Mouse (Mus musculus): ENCODE measurements around the gene Olfr201. TPM values are rescaled to one million over a fixed set of nuclear protein-coding genes. Genes with fewer than 3 reads are reported as not detected.
"Not testable (repeated sequence)": the region's sequence is repeated elsewhere in the genome, so short reads cannot be mapped to it uniquely, and the experiment has no call there.

The Olfr201 gene
- polyA plus RNA-seq (2014; fragmentation: Nextera tagmentation; extraction: Ambion mirVana), result not detected in 2 replicates

DNA sequence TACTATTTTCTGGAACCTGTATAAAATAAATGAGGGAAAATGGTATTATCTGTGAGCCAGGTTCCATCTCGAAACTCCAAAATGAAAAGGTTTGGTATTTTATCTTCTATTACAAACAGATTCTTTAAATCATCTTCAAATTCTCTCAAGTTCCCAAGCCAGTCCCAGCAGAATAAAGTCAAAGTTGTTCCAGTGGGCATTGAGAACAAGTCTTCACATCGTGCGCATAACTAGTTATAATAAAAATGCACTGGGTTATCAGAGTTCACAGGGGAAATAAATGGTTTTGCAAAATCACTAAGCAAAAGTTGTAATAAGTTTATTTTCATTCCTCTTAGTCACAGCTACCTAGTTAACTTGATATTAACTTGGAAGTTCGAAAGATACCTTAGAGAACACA lies at the start of gene Olfr201:
Olfr201 (minus strand) TSS at position 101 of the 400 bp plus-strand sequence.
- H3K27ac ChIP-seq (ENCODE audit: low read depth, low read length); H3K27me3 ChIP-seq (replicated peaks; ENCODE audit: control insufficient read depth, insufficient read depth, low read length); H3K9ac ChIP-seq (ENCODE audit: low read depth, low read length); DNase-seq (ENCODE audit: low spot score); H3K9me3 ChIP-seq (ENCODE audit: control insufficient read depth, low read length); ATAC-seq (replicated peaks; ENCODE audit: low FRiP score); H3K36me3 ChIP-seq (ENCODE audit: control insufficient read depth, insufficient read depth, low read length); H3K4me1 ChIP-seq (replicated peaks; ENCODE audit: control insufficient read depth, insufficient read depth, low read length); H3K4me2 ChIP-seq; H3K4me3 ChIP-seq (ENCODE audit: low read depth, low read length): not testable (repeated sequence)
- WGBS, result 79% methylated on average over 4 of the region's 4 CpGs

DNA sequence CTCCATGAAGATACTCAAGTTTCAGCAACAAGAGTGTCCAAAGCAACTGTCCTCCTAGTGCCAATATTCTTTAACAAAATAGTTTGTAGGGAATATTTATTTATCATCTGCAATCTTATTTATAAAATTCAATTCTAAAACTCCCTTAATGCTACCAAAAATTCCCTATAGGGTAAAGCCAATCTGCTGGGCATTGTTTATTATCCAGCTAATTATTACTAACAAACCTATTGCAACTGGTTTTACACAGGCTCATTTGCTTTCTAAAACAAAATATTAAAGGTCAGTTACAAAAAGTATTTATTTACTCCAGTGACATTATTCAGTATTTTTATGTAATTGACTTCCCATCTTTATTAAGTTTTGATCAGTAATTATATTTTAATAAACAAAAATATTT lies 45.7 kb upstream of the Olfr201 start, which contains the start of gene Olfr204:
Olfr204 (minus strand) TSS at position 101 of the 400 bp plus-strand sequence.
- Histone ChIP-seq H3K27me3 (replicated peaks; ENCODE audit: control insufficient read depth, insufficient read depth, low read length) (no peaks in the 10 kb centered on the region), H3K9ac (ENCODE audit: low read depth, low read length) (no peak within 1 kb of the TSS), H3K4me3 (ENCODE audit: low read depth, low read length) (no peak within 1 kb of the TSS), H3K36me3 (ENCODE audit: control insufficient read depth, insufficient read depth, low read length) (no peaks in the 10 kb centered on the region), H3K4me1 (replicated peaks; ENCODE audit: control insufficient read depth, insufficient read depth, low read length) (no peaks in the 10 kb centered on the region), H3K9me3 (ENCODE audit: control insufficient read depth, low read length) (no peaks in the 10 kb centered on the region), H3K4me2 (no peak within 1 kb of the TSS), H3K27ac (ENCODE audit: low read depth, low read length) (no peak within 1 kb of the TSS)
- no peak for ATAC-seq (replicated peaks; ENCODE audit: low FRiP score)
- DNase-seq (ENCODE audit: low spot score), result no peak

- Histone ChIP-seq H3K27ac (ENCODE audit: low read depth, low read length) (no peak within 1 kb of the TSS), H3K27me3 (replicated peaks; ENCODE audit: control insufficient read depth, insufficient read depth, low read length) (no peaks in the 10 kb centered on the region), H3K9me3 (ENCODE audit: control insufficient read depth, low read length) (no peaks in the 10 kb centered on the region), H3K9ac (ENCODE audit: low read depth, low read length) (no peak within 1 kb of the TSS), H3K36me3 (ENCODE audit: control insufficient read depth, insufficient read depth, low read length) (no peaks in the 10 kb centered on the region), H3K4me3 (ENCODE audit: low read depth, low read length) (no peak within 1 kb of the TSS), H3K4me1 (replicated peaks; ENCODE audit: control insufficient read depth, insufficient read depth, low read length) (no peaks in the 10 kb centered on the region), H3K4me2 (no peak within 1 kb of the TSS)
- no peak for DNase-seq (ENCODE audit: low spot score)
- ATAC-seq (replicated peaks; ENCODE audit: low FRiP score), result no peak
- 81% methylated on average over 2 of the region's 2 CpGs for WGBS
These were observed 26.1 kb upstream of the Olfr201 start, which contains the start of gene Olfr203 for GRCm38 (mm10) chr16:59298581-59298980. Gene Olfr203, plus strand, starts transcription at chr16:59298881.

GRCm38 (mm10) chr16:59287576-59287975 lies 15.1 kb upstream of the Olfr201 start:
- 54% methylated on average over 9 of the region's 9 CpGs for WGBS

GRCm38 (mm10) chr16:59286693-59287092 lies 14.3 kb upstream of the Olfr201 start, which contains the start of gene Olfr202:
Gene Olfr202, minus strand, starts transcription at chr16:59286793.
- H3K4me2 ChIP-seq, result no peak within 1 kb of the TSS
- DNase-seq (ENCODE audit: low spot score), result no peak
- H3K4me1 ChIP-seq (replicated peaks; ENCODE audit: control insufficient read depth, insufficient read depth, low read length), result no peaks in the 10 kb centered on the region
- H3K4me3 ChIP-seq (ENCODE audit: low read depth, low read length), result no peak within 1 kb of the TSS
- no peaks in the 10 kb centered on the region for H3K27me3 ChIP-seq (replicated peaks; ENCODE audit: control insufficient read depth, insufficient read depth, low read length)
- ATAC-seq (replicated peaks; ENCODE audit: low FRiP score), result no peak
- no peak within 1 kb of the TSS for H3K27ac ChIP-seq (ENCODE audit: low read depth, low read length)
- no peak within 1 kb of the TSS for H3K9ac ChIP-seq (ENCODE audit: low read depth, low read length)
- 87% methylated on average over 1 of the region's 1 CpGs for WGBS
- H3K36me3 ChIP-seq (ENCODE audit: control insufficient read depth, insufficient read depth, low read length), result no peaks in the 10 kb centered on the region
- H3K9me3 ChIP-seq (ENCODE audit: control insufficient read depth, low read length), result no peaks in the 10 kb centered on the region

More at GRCm38 (mm10) chr16:59287576-59287975, 15.1 kb upstream of the Olfr201 start:
- not testable (repeated sequence) for H3K9ac ChIP-seq (ENCODE audit: low read depth, low read length); H3K4me1 ChIP-seq (replicated peaks; ENCODE audit: control insufficient read depth, insufficient read depth, low read length); H3K27me3 ChIP-seq (replicated peaks; ENCODE audit: control insufficient read depth, insufficient read depth, low read length); H3K9me3 ChIP-seq (ENCODE audit: control insufficient read depth, low read length); H3K36me3 ChIP-seq (ENCODE audit: control insufficient read depth, insufficient read depth, low read length); ATAC-seq (replicated peaks; ENCODE audit: low FRiP score); H3K27ac ChIP-seq (ENCODE audit: low read depth, low read length); H3K4me2 ChIP-seq; DNase-seq (ENCODE audit: low spot score); H3K4me3 ChIP-seq (ENCODE audit: low read depth, low read length)

DNA sequence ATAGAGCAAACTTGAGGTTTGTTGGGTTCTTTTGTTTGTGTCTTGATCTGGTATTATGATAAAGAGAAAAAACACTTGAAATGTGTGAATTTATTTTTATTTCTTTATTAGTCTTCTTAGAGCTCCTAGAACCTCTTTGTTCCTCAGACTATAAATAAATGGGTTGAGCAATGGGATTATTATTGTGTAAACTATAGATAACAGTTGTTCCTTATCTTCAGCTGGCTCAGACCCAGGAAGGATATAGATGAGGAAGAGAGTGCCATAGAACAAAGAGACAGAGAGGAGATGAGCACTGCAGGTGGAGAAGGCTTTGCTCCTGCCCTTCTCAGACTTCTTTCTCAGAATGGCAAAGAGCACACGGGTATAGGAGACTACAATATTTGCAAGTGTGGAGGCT lies 11.0 kb upstream of the Olfr201 start:
- 57% methylated on average over 1 of the region's 1 CpGs for WGBS
- Histone ChIP-seq H3K9me3 (ENCODE audit: control insufficient read depth, low read length) (no peaks in the 10 kb centered on the region), H3K9ac (ENCODE audit: low read depth, low read length) (no peak overlapping the region), H3K4me1 (replicated peaks; ENCODE audit: control insufficient read depth, insufficient read depth, low read length) (no peaks in the 10 kb centered on the region), H3K27me3 (replicated peaks; ENCODE audit: control insufficient read depth, insufficient read depth, low read length) (no peaks in the 10 kb centered on the region), H3K4me2 (no peak overlapping the region), H3K27ac (ENCODE audit: low read depth, low read length) (no peak overlapping the region), H3K4me3 (ENCODE audit: low read depth, low read length) (no peak overlapping the region), H3K36me3 (ENCODE audit: control insufficient read depth, insufficient read depth, low read length) (no peaks in the 10 kb centered on the region)
- DNase-seq (ENCODE audit: low spot score) (no peak), ATAC-seq (replicated peaks; ENCODE audit: low FRiP score) (no peak)

DNA sequence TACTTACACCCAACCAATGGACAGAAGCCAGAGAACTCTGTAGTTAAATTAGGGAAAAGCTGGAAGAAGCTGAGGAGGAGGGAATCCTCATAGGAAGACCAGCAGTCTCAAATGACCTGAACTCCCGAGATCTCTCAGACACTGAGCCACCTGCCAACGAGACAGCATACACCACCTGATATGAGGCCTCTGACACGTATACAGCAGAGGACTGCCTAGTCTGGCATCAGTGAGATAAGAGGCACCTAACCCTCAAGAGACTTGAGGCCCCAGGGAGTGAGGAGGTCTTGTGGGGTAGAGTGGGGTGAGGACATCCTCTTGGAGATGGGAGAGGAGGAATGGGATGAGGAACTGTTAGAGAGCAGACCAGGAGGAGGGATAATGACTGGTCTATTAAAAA lies 8.1 kb upstream of the Olfr201 start:
- no peaks in the 10 kb centered on the region for H3K27me3 ChIP-seq (replicated peaks; ENCODE audit: control insufficient read depth, insufficient read depth, low read length)
- DNase-seq (ENCODE audit: low spot score) (no peak), ATAC-seq (replicated peaks; ENCODE audit: low FRiP score) (peak; percentile 88)
- H3K36me3 ChIP-seq (ENCODE audit: control insufficient read depth, insufficient read depth, low read length), result no peaks in the 10 kb centered on the region
- no peak overlapping the region for H3K9ac ChIP-seq (ENCODE audit: low read depth, low read length)
- H3K27ac ChIP-seq (ENCODE audit: low read depth, low read length), result no peak overlapping the region
- H3K9me3 ChIP-seq (ENCODE audit: control insufficient read depth, low read length), result no peaks in the 10 kb centered on the region
- no peak overlapping the region for H3K4me3 ChIP-seq (ENCODE audit: low read depth, low read length)
- 56% methylated on average over 3 of the region's 3 CpGs for WGBS
- no peaks in the 10 kb centered on the region for H3K4me1 ChIP-seq (replicated peaks; ENCODE audit: control insufficient read depth, insufficient read depth, low read length)
- no peak overlapping the region for H3K4me2 ChIP-seq

DNA sequence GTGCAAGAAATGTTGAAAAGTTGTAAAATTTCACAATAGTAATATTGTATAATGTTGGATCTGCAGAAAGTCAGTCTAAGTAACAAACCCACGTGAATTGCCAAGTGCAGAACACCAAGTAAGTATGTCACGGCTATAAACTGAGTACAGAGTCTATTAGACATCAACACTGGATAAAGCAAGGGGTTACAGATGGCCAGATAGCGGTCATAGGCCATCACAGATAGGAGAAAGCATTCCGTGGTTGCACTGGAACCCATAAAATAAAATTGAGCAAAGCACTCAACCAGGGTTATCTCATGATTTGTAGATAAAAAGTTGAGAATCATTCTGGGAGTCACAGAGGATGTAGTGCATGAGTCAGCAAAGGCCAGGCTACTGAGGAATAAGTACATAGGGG lies 3.3 kb downstream of the Olfr201 start:
- H3K4me1 ChIP-seq (replicated peaks; ENCODE audit: control insufficient read depth, insufficient read depth, low read length); H3K9me3 ChIP-seq (ENCODE audit: control insufficient read depth, low read length); ATAC-seq (replicated peaks; ENCODE audit: low FRiP score); DNase-seq (ENCODE audit: low spot score); H3K4me3 ChIP-seq (ENCODE audit: low read depth, low read length); H3K4me2 ChIP-seq; H3K27ac ChIP-seq (ENCODE audit: low read depth, low read length); H3K9ac ChIP-seq (ENCODE audit: low read depth, low read length); H3K27me3 ChIP-seq (replicated peaks; ENCODE audit: control insufficient read depth, insufficient read depth, low read length); H3K36me3 ChIP-seq (ENCODE audit: control insufficient read depth, insufficient read depth, low read length): not testable (repeated sequence)
- WGBS, result 70% methylated on average over 4 of the region's 4 CpGs

GRCm38 (mm10) chr16:59249684-59250083 lies 22.7 kb downstream of the Olfr201 start:
- Histone ChIP-seq H3K4me2 (no peak overlapping the region), H3K27ac (ENCODE audit: low read depth, low read length) (no peak overlapping the region), H3K36me3 (ENCODE audit: control insufficient read depth, insufficient read depth, low read length) (no peaks in the 10 kb centered on the region), H3K4me1 (replicated peaks; ENCODE audit: control insufficient read depth, insufficient read depth, low read length) (no peaks in the 10 kb centered on the region), H3K9me3 (ENCODE audit: control insufficient read depth, low read length) (no peaks in the 10 kb centered on the region), H3K4me3 (ENCODE audit: low read depth, low read length) (no peak overlapping the region), H3K9ac (ENCODE audit: low read depth, low read length) (no peak overlapping the region), H3K27me3 (replicated peaks; ENCODE audit: control insufficient read depth, insufficient read depth, low read length) (no peaks in the 10 kb centered on the region)
- no peak for DNase-seq (ENCODE audit: low spot score)
- 78% methylated on average over 17 of the region's 17 CpGs for WGBS
- no peak for ATAC-seq (replicated peaks; ENCODE audit: low FRiP score)

Measured in liver, embryonic 11.5 days (tissue).